Mouse (Mus musculus) small intestine, adult 2 months (tissue): ENCODE results near the gene Tcfl5. TPM values are rescaled to one million over a fixed set of nuclear protein-coding genes. Genes with fewer than 3 reads are reported as not detected.

Experiments used
- H3K27ac ChIP-seq: fragments of 200-500 bp; 2 replicates; pipeline ENCODE4 v1.5.1; 2012; ENCODE audit warnings: low read depth, low read length, control low read depth, inconsistent platforms; ENCODE audit not compliant: insufficient read depth
- H3K27me3 ChIP-seq: fragments of 200-500 bp; 2 replicates; pipeline ENCODE4 v1.6.1; 2012; ENCODE audit warnings: mild to moderate bottlenecking, moderate library complexity, low read length, inconsistent platforms; ENCODE audit not compliant: control insufficient read depth, insufficient read depth
- H3K36me3 ChIP-seq: fragments of 200-500 bp; 2 replicates; pipeline ENCODE4 v1.6.1; 2012; ENCODE audit warnings: mild to moderate bottlenecking, low read length, control low read depth, inconsistent platforms; ENCODE audit not compliant: control insufficient read depth, insufficient read depth
- H3K4me1 ChIP-seq: fragments of 200-500 bp; 2 replicates; pipeline ENCODE4 v1.6.1; 2012; ENCODE audit warnings: low read length, inconsistent platforms, mixed read lengths; ENCODE audit not compliant: control insufficient read depth, insufficient read depth, insufficient read length
- H3K4me3 ChIP-seq: fragments of 200-500 bp; 2 replicates; pipeline ENCODE4 v1.5.1; 2012; ENCODE audit warnings: low read depth, mild to moderate bottlenecking, control low read depth, inconsistent platforms, low read length, moderate library complexity
- CTCF ChIP-seq: fragments of 200-500 bp; IDR thresholded peaks from 2 replicates; pipeline ENCODE4 v1.5.1; 2012; ENCODE audit warnings: low read depth, mild to moderate bottlenecking, control low read depth, inconsistent platforms, low read length, moderate library complexity, mixed read lengths; ENCODE audit not compliant: insufficient replicate concordance, insufficient read length; ENCODE audit errors: extremely low read depth
- POLR2A ChIP-seq: fragments of 200-500 bp; IDR thresholded peaks from 2 replicates; pipeline ENCODE4 v1.6.1; 2012; ENCODE audit warnings: low read depth, mild to moderate bottlenecking, control low read depth, inconsistent platforms, low read length, moderate library complexity
- WGBS: fragments of 180-500 bp; shearing (Covaris S2); methylation state at CpG from one replicate; pipeline ENCODE4 v1.1.7; 2018; 5-methylcytosine and 5-hydroxymethylcytosine counted together
- polyA plus RNA-seq: library from polyadenylated mRNA; depleted of rRNA; stranded (reverse); fragments of >200 nt; gene quantifications from 2 replicates; pipeline ENCODE4 v1.2.3, GENCODE M21; 2012

Gene Tcfl5
- polyA plus RNA-seq, 1 experiment, result not detected

GRCm38 (mm10) chr2:180643626-180644025 is 1.1 kb upstream of the Tcfl5 start:
- Histone ChIP-seq H3K4me1 (no peaks in the 10 kb centered on the region), H3K36me3 (no peaks in the 10 kb centered on the region), H3K4me3 (no peak overlapping the region), H3K27ac (no peak overlapping the region), H3K27me3 (peaks cover 25% of the 10 kb centered on the region)
- TF ChIP-seq CTCF, result no peak
- no peak for TF ChIP-seq POLR2A

- Histone ChIP-seq H3K27ac (no peak overlapping the region), H3K4me1 (no peaks in the 10 kb centered on the region), H3K27me3 (peaks cover 23% of the 10 kb centered on the region), H3K36me3 (no peaks in the 10 kb centered on the region), H3K4me3 (no peak overlapping the region)
- TF ChIP-seq CTCF (no peak), POLR2A (no peak)
- WGBS, result 11% methylated on average over 110 of the region's 112 CpGs
These were observed 643 bp downstream of the Tcfl5 start for GRCm38 (mm10) chr2:180641576-180642554.

GRCm38 (mm10) chr2:180611882-180612281 is 30.6 kb downstream of the Tcfl5 start:
- no peaks in the 10 kb centered on the region for H3K4me1 ChIP-seq
- no peak overlapping the region for H3K4me3 ChIP-seq
- H3K27me3 ChIP-seq, result no peaks in the 10 kb centered on the region
- no peaks in the 10 kb centered on the region for H3K36me3 ChIP-seq
- TF ChIP-seq CTCF, result no peak
- no peak for TF ChIP-seq POLR2A
- H3K27ac ChIP-seq, result no peak overlapping the region
- WGBS, result 66% methylated on average over 2 of the region's 2 CpGs

- H3K27ac ChIP-seq, result no peak overlapping the region
- TF ChIP-seq CTCF (no peak), POLR2A (no peak)
- no peaks in the 10 kb centered on the region for H3K4me1 ChIP-seq
- 41% methylated on average over 4 of the region's 4 CpGs for whole genome bisulfite sequencing
- no peaks in the 10 kb centered on the region for H3K27me3 ChIP-seq
- H3K4me3 ChIP-seq, result no peak overlapping the region
- no peaks in the 10 kb centered on the region for H3K36me3 ChIP-seq
These were observed 32.2 kb downstream of the Tcfl5 start for GRCm38 (mm10) chr2:180610283-180610682.

DNA sequence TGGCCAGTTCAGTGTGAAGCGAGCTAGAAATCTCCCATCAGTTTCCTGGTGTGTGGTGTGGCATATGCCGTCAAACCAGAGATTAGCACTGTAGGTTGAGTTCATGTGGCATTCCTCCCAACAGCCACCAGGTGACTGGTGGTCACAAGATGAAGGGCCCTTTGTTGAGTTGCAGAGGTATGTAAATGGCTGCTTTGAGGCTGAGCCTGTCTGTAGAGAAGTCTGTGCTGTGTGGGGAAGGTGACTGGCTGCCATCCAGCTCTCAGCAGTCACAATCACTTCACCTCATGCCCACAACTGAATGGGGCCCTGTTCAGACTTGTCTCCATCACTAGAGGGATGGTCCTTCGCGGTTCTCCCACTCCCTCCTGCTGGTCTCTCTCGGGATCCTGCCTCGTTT is 37.7 kb downstream of the Tcfl5 start:
- H3K27me3 ChIP-seq, result no peaks in the 10 kb centered on the region
- H3K4me3 ChIP-seq, result no peak overlapping the region
- WGBS, result 62% methylated on average over 6 of the region's 6 CpGs
- no peaks in the 10 kb centered on the region for H3K36me3 ChIP-seq
- H3K27ac ChIP-seq, result no peak overlapping the region
- TF ChIP-seq POLR2A (no peak), CTCF (no peak)
- H3K4me1 ChIP-seq, result no peaks in the 10 kb centered on the region

DNA sequence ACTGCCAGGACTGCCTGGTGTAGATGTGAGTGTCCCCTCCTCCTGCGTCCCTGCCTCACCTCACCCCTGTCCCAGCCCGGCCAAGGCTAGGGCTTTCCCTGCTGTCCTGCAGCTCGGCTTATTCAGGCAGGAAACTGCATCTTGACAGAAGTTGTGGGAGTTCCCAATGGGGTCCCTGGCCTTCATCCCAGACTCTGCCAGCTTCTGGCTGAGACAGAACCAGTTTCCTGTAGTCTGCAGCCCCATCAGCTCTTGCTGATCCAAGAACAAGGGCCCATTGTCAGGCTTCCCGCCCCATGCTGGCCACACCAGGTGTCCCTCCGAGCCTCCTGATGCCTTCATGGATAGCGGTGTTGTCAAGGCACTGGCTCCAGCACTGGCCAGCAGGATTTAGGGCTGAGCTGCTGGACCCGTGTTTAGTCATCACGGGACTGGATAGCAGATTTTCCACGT is 41.9 kb downstream of the Tcfl5 start:
- Histone ChIP-seq H3K36me3 (0 out of 2 replicates have a peak, but pooled peaks cover under 1% of the 10 kb centered on the region), H3K27ac (no peak overlapping the region), H3K4me1 (no peaks in the 10 kb centered on the region), H3K4me3 (no peak overlapping the region), H3K27me3 (no peaks in the 10 kb centered on the region; the same call in 1 of the 2 replicates)
- TF ChIP-seq POLR2A (no peak), CTCF (no peak)
- WGBS, result 18% methylated on average over 9 of the region's 9 CpGs

DNA sequence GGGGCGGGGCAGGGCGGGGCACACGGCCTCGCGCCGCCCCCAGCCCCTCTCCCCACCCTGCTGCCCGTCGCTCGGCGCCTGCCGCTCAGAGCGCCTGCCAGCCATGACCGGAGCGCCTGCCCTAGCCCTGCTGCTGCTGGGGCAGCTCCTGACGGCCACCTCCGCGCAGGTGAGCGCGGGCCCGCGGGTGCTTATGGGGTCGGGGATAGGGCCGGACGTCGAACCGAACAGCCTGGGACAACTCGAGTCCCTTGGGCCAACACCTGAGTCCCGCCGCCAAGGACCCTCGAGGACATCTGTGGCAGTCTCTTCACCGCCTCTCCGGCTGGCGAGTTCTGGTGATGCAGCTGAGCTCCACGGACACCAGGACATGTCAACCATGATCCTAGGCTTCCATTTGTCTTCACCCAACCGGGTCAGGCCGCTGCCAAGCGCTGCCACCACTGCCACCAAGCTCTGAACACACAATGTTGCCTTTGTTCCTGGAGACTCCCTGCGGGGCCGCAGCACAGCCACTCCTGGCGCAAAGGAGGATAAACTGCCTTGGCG is 44.3 kb downstream of the Tcfl5 start:
- Histone ChIP-seq H3K36me3 (peaks cover 21% of the 10 kb centered on the region), H3K4me3 (no peak overlapping the region), H3K27me3 (no peaks in the 10 kb centered on the region; the same call in 1 of the 2 replicates), H3K27ac (no peak overlapping the region), H3K4me1 (no peaks in the 10 kb centered on the region)
- 10% methylated on average over 40 of the region's 41 CpGs for WGBS
- no peak for TF ChIP-seq CTCF
- no peak for TF ChIP-seq POLR2A
